Mouse (Mus musculus) myocyte (in vitro differentiated cells): ENCODE measurements around the gene Tenm1. TPM values are rescaled to one million over a fixed set of nuclear protein-coding genes. Genes with fewer than 3 reads are reported as not detected.

Source experiments
- H3K27me3 ChIP-seq: one replicate; pipeline ENCODE4 v1.6.1; 2011; ENCODE audit not compliant: control insufficient read depth, insufficient read depth, insufficient read length
- H3K36me3 ChIP-seq: one replicate; pipeline ENCODE4 v1.6.1; 2011; ENCODE audit not compliant: control insufficient read depth, insufficient read depth
- H3K4me2 ChIP-seq: one replicate; pipeline ENCODE4 v1.6.1; 2011; ENCODE audit warnings: low read depth, control low read depth
- H3K4me3 ChIP-seq: one replicate; pipeline ENCODE4 v1.5.1; 2011; ENCODE audit warnings: mild to moderate bottlenecking, control low read depth, moderate library complexity
- H3K79me2 ChIP-seq: one replicate; pipeline ENCODE4 v1.6.1; 2011; ENCODE audit not compliant: control insufficient read depth, insufficient read depth
- H3ac ChIP-seq: one replicate; pipeline ENCODE4 v1.6.1; 2011; ENCODE audit not compliant: control insufficient read depth, insufficient read length
- CEBPB ChIP-seq: IDR thresholded peaks from 2 replicates; pipeline ENCODE4 v1.6.1; 2011; ENCODE audit warnings: mild to moderate bottlenecking, moderate library complexity; ENCODE audit not compliant: poor library complexity, insufficient read depth, severe bottlenecking
- E2F4 ChIP-seq: IDR thresholded peaks from one replicate; pipeline ENCODE4 v1.6.1; 2011; ENCODE audit warnings: mild to moderate bottlenecking, control low read depth, moderate library complexity; ENCODE audit not compliant: insufficient read depth
- MAX ChIP-seq: IDR thresholded peaks from one replicate; pipeline ENCODE4 v1.6.1; 2011; ENCODE audit warnings: low read depth, mild to moderate bottlenecking, control low read depth
- MYOD1 ChIP-seq, 3 experiments: IDR thresholded peaks; one replicate each; pipeline ENCODE4 v1.6.1; 2011; ENCODE audit warnings: control low read depth in 2 of 3, low read depth in 2 of 3, mild to moderate bottlenecking in 2 of 3, moderate library complexity in 1 of 3; ENCODE audit not compliant: insufficient read length in 2 of 3, control insufficient read depth in 1 of 3
- MYOG ChIP-seq, 3 experiments: IDR thresholded peaks; one replicate each; pipeline ENCODE4 v1.6.1; 2011; ENCODE audit warnings: control low read depth in 2 of 3, low read depth in 2 of 3, mild to moderate bottlenecking in 2 of 3; ENCODE audit not compliant: insufficient read length in 2 of 3, control insufficient read depth in 1 of 3, insufficient read depth in 1 of 3
- POLR2A ChIP-seq: IDR thresholded peaks from one replicate; pipeline ENCODE4 v1.6.1; 2011; ENCODE audit warnings: low read depth, mild to moderate bottlenecking, control low read depth, moderate library complexity; ENCODE audit not compliant: insufficient read length
- POLR2AphosphoS2 ChIP-seq: IDR thresholded peaks from one replicate; pipeline ENCODE4 v1.6.1; 2011; ENCODE audit warnings: low read depth, control low read depth; ENCODE audit not compliant: insufficient read length
- REST ChIP-seq: IDR thresholded peaks from one replicate; pipeline ENCODE4 v1.6.1; 2011; ENCODE audit warnings: mild to moderate bottlenecking, control low read depth, moderate library complexity; ENCODE audit not compliant: insufficient read depth, insufficient read length
- SRF ChIP-seq: IDR thresholded peaks from one replicate; pipeline ENCODE4 v1.6.1; 2011; ENCODE audit warnings: low read depth; ENCODE audit not compliant: control insufficient read depth, insufficient read length
- TCF12 ChIP-seq: IDR thresholded peaks from one replicate; pipeline ENCODE4 v1.6.1; 2011; ENCODE audit warnings: mild to moderate bottlenecking, control low read depth; ENCODE audit not compliant: poor library complexity, insufficient read depth, severe bottlenecking
- TCF3 ChIP-seq: IDR thresholded peaks from one replicate; pipeline ENCODE4 v1.6.1; 2011; ENCODE audit warnings: low read depth, control low read depth; ENCODE audit not compliant: insufficient read length
- USF1 ChIP-seq: IDR thresholded peaks from one replicate; pipeline ENCODE4 v1.6.1; 2011; ENCODE audit warnings: low read depth, mild to moderate bottlenecking, control low read depth, moderate library complexity
- polyA plus RNA-seq: library from polyadenylated mRNA; unstranded; fragments of >200 nt; fragmentation: generic; extraction: Trizol; gene quantifications from one replicate; pipeline ENCODE4 v1.2.1, GENCODE M21; 2012; ENCODE audit warnings: missing spikeins

Gene Tenm1
- polyA plus RNA-seq, 1 experiment, result not detected

DNA sequence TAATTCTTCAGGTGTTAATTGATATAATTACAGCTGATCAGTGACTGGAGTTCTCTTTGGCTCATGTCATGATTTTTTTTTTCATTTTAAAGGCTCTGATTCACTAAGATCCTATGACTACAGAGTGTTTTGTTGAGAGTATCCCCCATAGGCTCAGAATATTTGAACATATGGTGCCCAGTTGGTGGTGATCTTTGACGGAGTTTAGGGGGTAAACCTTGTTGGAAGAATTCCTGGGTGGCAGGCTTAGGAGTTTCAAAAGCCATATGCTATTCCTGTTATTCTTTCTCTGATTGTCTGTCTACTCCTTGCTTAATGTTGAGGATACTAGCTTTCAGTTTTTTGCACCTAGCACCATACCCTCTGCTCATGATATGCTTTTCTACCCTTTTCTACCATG, 109.6 kb downstream of the Tenm1 start:
- Histone ChIP-seq H3K79me2 (no peaks in the 10 kb centered on the region), H3ac (no peak overlapping the region)

GRCm38 (mm10) chrX:43317801-43318520, 111.0 kb downstream of the Tenm1 start:
- Histone ChIP-seq H3ac (no peak overlapping the region), H3K79me2 (no peaks in the 10 kb centered on the region), H3K27me3 (no peaks in the 10 kb centered on the region), H3K4me3 (no peak overlapping the region), H3K36me3 (no peaks in the 10 kb centered on the region), H3K4me2 (no peak overlapping the region)
- TF ChIP-seq SRF (no peak), MYOG (IDR thresholded peaks at IDR 0.05; ENCODE audit: control insufficient read depth in 1 of 3, insufficient read depth in 1 of 3, insufficient read length in 2 of 3, low read depth in 2 of 3) (no peak), TCF12 (no peak), USF1 (no peak), TCF3 (no peak), MYOD1 (IDR thresholded peaks at IDR 0.05; ENCODE audit: control insufficient read depth in 1 of 3, insufficient read length in 2 of 3, low read depth in 2 of 3) (no peak), MAX (no peak), E2F4 (no peak), REST (no peak), POLR2A (no peak), CEBPB (no peak), POLR2AphosphoS2 (no peak)

More for the DNA sequence above, 109.6 kb downstream of the Tenm1 start:
- no peak overlapping the region for H3K4me3 ChIP-seq
- H3K36me3 ChIP-seq, result no peaks in the 10 kb centered on the region
- H3K4me2 ChIP-seq, result no peak overlapping the region
- H3K27me3 ChIP-seq, result no peaks in the 10 kb centered on the region
- TF ChIP-seq MAX (no peak), SRF (no peak), CEBPB (no peak), POLR2AphosphoS2 (no peak), TCF3 (no peak), E2F4 (no peak), MYOD1 (IDR thresholded peaks at IDR 0.05; ENCODE audit: control insufficient read depth in 1 of 3, insufficient read length in 2 of 3, low read depth in 2 of 3) (no peak), POLR2A (no peak), TCF12 (no peak), MYOG (IDR thresholded peaks at IDR 0.05; ENCODE audit: control insufficient read depth in 1 of 3, insufficient read depth in 1 of 3, insufficient read length in 2 of 3, low read depth in 2 of 3) (no peak), REST (no peak)

DNA sequence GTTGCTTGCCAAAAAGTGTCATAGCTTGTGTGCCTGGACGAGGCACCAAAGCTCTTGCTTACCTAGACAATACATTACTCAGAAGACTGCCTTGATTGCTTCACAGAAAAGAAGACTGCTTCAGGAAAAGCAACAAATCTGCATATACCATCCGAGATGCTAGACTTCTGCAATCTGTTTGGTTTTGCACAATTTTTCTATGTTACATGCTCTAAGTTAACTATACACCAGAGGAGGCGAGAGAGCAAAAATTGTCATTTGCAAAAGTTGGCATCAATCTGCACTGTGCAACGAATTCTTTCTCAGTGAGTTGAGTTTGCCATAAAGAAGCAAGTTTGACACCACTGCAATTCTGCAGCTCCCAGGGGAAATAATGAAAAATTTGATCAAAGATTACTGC, 193.1 kb downstream of the Tenm1 start:
- no peak overlapping the region for H3K4me2 ChIP-seq
- no peak overlapping the region for H3ac ChIP-seq
- no peaks in the 10 kb centered on the region for H3K27me3 ChIP-seq
- TF ChIP-seq MYOD1 (IDR thresholded peaks at IDR 0.05; ENCODE audit: control insufficient read depth in 1 of 3, insufficient read length in 2 of 3, low read depth in 2 of 3), result no peak
- no peak for TF ChIP-seq TCF12
- H3K79me2 ChIP-seq, result no peaks in the 10 kb centered on the region
- no peak overlapping the region for H3K4me3 ChIP-seq
- no peaks in the 10 kb centered on the region for H3K36me3 ChIP-seq

GRCm38 (mm10) chrX:43205003-43205402, 223.9 kb downstream of the Tenm1 start:
- Histone ChIP-seq H3ac (no peak overlapping the region), H3K4me3 (no peak overlapping the region), H3K4me2 (no peak overlapping the region), H3K79me2 (no peaks in the 10 kb centered on the region), H3K36me3 (no peaks in the 10 kb centered on the region), H3K27me3 (no peaks in the 10 kb centered on the region)
- TF ChIP-seq E2F4 (no peak), TCF3 (no peak), REST (no peak), CEBPB (no peak)

DNA sequence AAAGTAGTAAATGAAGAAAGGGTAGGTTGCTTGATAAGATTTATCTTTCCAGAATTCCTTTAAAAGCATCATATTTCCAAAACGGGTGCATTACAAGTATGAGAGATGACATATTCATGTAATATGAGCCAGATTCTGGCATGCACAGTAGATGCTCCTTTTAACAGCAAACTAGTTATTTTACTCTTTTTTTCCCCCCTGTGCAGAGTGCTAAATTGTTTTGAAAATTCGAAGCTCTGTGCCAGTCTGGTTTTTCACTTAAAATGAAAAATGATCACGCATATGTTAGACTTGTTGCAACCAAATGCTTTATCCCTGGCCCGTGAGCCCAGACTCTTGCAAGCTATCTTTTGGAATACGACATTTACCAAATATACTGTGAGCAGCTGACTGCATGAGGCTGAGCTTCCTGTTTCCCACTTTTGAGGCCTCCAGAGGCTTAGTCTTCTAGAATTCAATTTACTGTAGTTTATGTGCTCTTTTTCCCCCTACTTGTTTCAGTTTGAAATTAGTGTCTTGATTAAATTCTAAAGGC, 226.6 kb downstream of the Tenm1 start:
- Histone ChIP-seq H3K4me2 (no peak overlapping the region), H3K79me2 (no peaks in the 10 kb centered on the region), H3K36me3 (no peaks in the 10 kb centered on the region), H3K4me3 (no peak overlapping the region), H3K27me3 (no peaks in the 10 kb centered on the region), H3ac (no peak overlapping the region)
- TF ChIP-seq MYOG (IDR thresholded peaks at IDR 0.05; ENCODE audit: control insufficient read depth in 1 of 3, insufficient read depth in 1 of 3, insufficient read length in 2 of 3, low read depth in 2 of 3) (no peak), POLR2A (no peak), CEBPB (no peak), MAX (no peak), REST (no peak), MYOD1 (IDR thresholded peaks at IDR 0.05; ENCODE audit: control insufficient read depth in 1 of 3, insufficient read length in 2 of 3, low read depth in 2 of 3) (no peak), E2F4 (no peak), TCF12 (no peak), SRF (no peak), POLR2AphosphoS2 (no peak), TCF3 (no peak), USF1 (no peak)
